Mouse (Mus musculus) embryonic facial prominence, embryonic 13.5 days (tissue): ENCODE measurements around the gene Lhb. TPM values are rescaled to one million over a fixed set of nuclear protein-coding genes. Genes with fewer than 3 reads are reported as not detected.
"Not testable (repeated sequence)": the region's sequence is repeated elsewhere in the genome, so short reads cannot be mapped to it uniquely, and the experiment has no call there.

Experiments
- ATAC-seq: fragments of 200-750 bp; cut with Nextera tagmentation; 2 replicates; pipeline ENCODE4 v1.8.0; 2017; ENCODE audit warnings: low read depth; ENCODE audit not compliant: insufficient number of reproducible peaks, insufficient read depth, low FRiP score, low TSS enrichment
- H3K27ac ChIP-seq: fragments of 300-500 bp; sonication (generic); 2 replicates; pipeline ENCODE4 v1.5.1; 2015; ENCODE audit warnings: moderate library complexity, mild to moderate bottlenecking, inconsistent platforms
- H3K27me3 ChIP-seq: fragments of 300-500 bp; sonication (generic); 2 replicates; pipeline ENCODE4 v1.6.1; 2015; ENCODE audit warnings: mild to moderate bottlenecking, inconsistent platforms
- H3K36me3 ChIP-seq: fragments of 300-500 bp; sonication (generic); 2 replicates; pipeline ENCODE4 v1.6.1; 2015; ENCODE audit warnings: mild to moderate bottlenecking, inconsistent platforms
- H3K4me1 ChIP-seq: fragments of 300-500 bp; sonication (generic); 2 replicates; pipeline ENCODE4 v1.6.1; 2015; ENCODE audit warnings: inconsistent platforms
- H3K4me2 ChIP-seq: fragments of 300-500 bp; sonication (generic); 2 replicates; pipeline ENCODE4 v1.6.1; 2015; ENCODE audit warnings: moderate library complexity, mild to moderate bottlenecking, inconsistent platforms
- H3K4me3 ChIP-seq: fragments of 300-500 bp; sonication (generic); 2 replicates; pipeline ENCODE4 v1.5.1; 2015; ENCODE audit warnings: mild to moderate bottlenecking, inconsistent platforms
- H3K9ac ChIP-seq: fragments of 300-500 bp; sonication (generic); 2 replicates; pipeline ENCODE4 v1.6.1; 2015; ENCODE audit warnings: mild to moderate bottlenecking, inconsistent platforms
- H3K9me3 ChIP-seq: fragments of 300-500 bp; sonication (generic); 2 replicates; pipeline ENCODE4 v1.6.1; 2016; ENCODE audit warnings: inconsistent platforms
- WGBS: fragments of 180-500 bp; shearing (Covaris S2); methylation state at CpG from one replicate; pipeline ENCODE4 v1.1.7; 2015; ENCODE audit warnings: mixed read lengths; 5-methylcytosine and 5-hydroxymethylcytosine counted together
- polyA plus RNA-seq: library from polyadenylated mRNA; unstranded; fragments of >200 nt; fragmentation: Nextera tagmentation; extraction: Ambion mirVana; gene quantifications from 2 replicates; pipeline ENCODE4 v1.2.1, GENCODE M21; 2015

Gene Lhb
- polyA plus RNA-seq, 1 experiment from 2014 or later, result 1.2 TPM

DNA sequence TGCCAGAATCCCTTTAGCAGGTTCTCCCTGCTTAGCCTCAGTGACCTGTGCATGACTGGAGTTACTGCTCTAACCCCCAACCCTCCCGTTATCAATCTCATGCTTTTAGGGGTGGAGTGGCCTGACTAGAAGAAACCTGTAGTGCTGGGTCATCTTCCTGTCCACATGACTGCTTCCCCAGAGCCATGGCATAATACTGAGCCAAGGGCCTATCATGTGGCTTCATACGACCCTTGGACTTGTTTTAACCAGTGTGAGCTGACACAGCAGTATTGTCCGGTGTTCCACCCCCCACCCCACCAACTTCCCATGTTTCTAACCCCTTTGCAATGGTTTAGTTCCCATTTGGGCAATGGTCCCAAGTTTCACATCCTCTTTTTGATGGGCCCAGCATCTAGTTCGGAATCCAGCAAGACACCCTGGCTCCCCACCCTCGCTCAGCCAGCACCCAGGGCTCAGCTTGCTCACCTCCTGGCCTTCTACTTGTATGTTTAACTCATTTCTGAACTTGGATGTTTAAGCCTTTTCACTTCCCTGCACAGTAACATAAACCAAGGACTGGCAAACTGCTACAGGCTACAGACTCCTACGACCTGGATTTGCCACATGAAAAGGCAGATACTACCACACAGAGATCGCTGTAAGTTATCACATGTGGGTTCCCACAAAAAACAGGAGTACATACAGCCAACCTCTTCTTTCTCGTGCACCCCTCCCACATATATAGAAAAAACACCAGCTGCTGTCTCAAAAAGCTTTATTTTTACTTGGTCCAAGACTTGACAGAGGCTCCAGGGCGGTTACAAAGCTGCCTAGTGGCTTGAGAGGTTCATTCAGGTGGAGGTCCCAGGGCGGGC lies 36.8 kb downstream of the Lhb start:
- peaks cover 41% of the 10 kb centered on the region for H3K4me1 ChIP-seq
- H3K4me3 ChIP-seq, result peak overlapping the region; percentile 80
- H3K27ac ChIP-seq, result peak overlapping the region; percentile 44; the same call in 1 of the 2 replicates
- 58% methylated on average over 10 of the region's 10 CpGs for WGBS
- H3K27me3 ChIP-seq, result no peaks in the 10 kb centered on the region
- H3K9me3 ChIP-seq, result no peaks in the 10 kb centered on the region
- H3K9ac ChIP-seq, result peak overlapping the region; percentile 93
- ATAC-seq, result no peak
- peaks cover 66% of the 10 kb centered on the region for H3K36me3 ChIP-seq
- H3K4me2 ChIP-seq, result peak overlapping the region; percentile 84

DNA sequence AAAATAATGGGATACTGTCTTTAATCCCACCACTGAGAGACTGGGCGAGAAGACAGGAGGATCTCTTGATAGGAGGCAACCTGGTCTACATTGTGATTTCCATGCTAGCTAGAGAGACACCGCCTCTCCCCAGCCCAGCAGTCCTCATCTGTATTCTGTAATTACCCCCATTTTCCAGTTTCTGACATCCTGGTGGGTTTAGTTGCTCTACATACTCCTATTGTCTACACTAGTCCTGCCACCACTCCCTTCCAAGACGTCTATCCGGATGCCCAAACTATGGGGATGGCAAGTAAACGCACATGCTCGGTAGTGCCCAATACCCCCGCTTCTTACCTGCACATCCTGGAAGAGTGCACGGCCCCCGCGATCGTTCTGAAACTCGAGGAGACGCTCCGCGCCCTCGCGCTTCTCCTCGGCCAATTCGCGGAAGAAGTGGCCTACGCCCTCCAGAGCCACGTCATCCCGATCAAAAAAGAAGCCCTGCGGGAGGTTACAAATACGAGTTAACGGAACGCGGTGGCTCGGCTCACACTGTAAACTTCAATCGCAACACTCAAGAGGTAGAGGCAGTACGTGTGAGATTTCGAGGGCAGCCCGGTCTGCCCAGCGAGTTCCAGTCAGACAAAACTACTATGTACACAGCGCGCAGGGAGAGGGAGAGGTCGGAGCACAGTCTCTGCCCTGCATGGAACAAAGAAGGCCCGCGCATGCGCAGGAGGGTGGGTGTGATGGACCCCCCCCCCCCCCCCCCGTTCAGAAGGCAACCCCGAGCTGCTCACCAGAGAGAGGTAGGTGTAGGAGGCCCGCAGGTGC lies 38.3 kb downstream of the Lhb start:
- Histone ChIP-seq H3K36me3 (peaks cover 65% of the 10 kb centered on the region), H3K9ac (peak overlapping the region; percentile 93)
- ATAC-seq, result peak; percentile 58

DNA sequence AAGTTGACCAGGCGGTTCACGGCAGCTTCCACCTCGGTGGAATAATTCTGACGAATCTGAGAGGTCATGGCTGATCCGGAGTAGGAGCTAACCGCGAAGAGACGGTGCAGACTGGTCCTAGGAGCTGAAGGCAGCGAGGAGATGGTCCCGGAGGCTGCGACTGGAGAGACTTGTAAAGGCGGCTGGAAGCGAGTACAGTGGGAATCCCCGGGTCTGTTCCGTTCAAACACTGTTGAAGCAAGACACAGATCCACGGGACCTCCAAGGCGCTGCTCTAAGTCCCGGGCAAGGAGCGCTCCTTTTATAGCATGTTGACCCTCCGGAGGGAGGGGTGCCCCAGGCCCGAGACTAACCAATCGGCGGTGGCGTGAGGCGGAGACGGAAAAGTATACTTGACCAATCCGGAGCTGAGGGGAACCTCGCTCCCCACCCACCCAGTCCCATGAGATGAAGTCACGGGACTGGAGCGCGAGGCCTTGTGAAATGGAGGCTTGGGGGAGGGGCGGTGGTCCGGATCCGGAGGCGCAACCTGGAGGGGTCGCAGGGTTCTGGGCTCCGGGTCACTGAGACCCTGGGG lies 39.0 kb downstream of the Lhb start, which contains the start of gene Ftl1:
Gene Ftl1, minus strand, starts transcription at position 321 of the 577 bp plus-strand sequence.
- H3K9me3 ChIP-seq, result not testable (repeated sequence)
- WGBS, result under 1% methylated on average over 29 of the region's 37 CpGs

More for the DNA sequence above, 38.3 kb downstream of the Lhb start:
- H3K9me3 ChIP-seq, result no peaks in the 10 kb centered on the region
- no peaks in the 10 kb centered on the region for H3K27me3 ChIP-seq
- peak overlapping the region; percentile 96 for H3K27ac ChIP-seq
- peak overlapping the region; percentile 84 for H3K4me2 ChIP-seq
- peaks cover 41% of the 10 kb centered on the region for H3K4me1 ChIP-seq
- H3K4me3 ChIP-seq, result peak overlapping the region; percentile 80
- under 1% methylated on average over 43 of the region's 43 CpGs for WGBS

DNA sequence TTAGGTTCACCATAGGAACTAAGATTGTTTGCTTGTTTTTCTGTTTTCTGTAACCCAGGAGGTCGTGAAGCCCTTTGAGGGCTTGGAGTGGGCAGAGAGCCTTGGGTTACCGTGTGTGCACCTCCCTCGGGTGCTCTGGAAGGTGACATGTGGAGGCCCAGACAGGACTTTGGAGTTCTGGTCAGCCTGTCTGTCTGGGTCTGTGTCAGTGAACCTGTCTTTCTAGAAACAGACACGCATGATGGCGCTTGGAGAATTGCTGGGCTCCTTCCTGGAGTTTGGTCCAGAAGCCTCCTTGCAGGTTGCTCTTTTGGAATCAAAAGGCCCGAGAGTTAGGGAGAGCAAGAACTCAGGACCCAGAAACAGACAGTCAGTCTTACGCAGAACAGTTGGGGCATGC lies 39.8 kb downstream of the Lhb start:
- Histone ChIP-seq H3K4me2 (peak overlapping the region; percentile 62), H3K27me3 (no peaks in the 10 kb centered on the region), H3K9me3 (no peaks in the 10 kb centered on the region), H3K4me1 (peaks cover 47% of the 10 kb centered on the region), H3K36me3 (peaks cover 65% of the 10 kb centered on the region), H3K27ac (peak overlapping the region; percentile 96), H3K9ac (peak overlapping the region; percentile 52), H3K4me3 (peak overlapping the region; percentile 80)
- WGBS, result 76% methylated on average over 7 of the region's 7 CpGs
- ATAC-seq, result no peak

More for the DNA sequence above, 39.0 kb downstream of the Lhb start, which contains the start of gene Ftl1:
- not testable (repeated sequence) for H3K27me3 ChIP-seq
- Histone ChIP-seq H3K4me3 (peak within 1 kb of the TSS; percentile 80), H3K4me2 (peak within 1 kb of the TSS; percentile 84), H3K4me1 (peaks cover 41% of the 10 kb centered on the region), H3K9ac (peak within 1 kb of the TSS; percentile 93), H3K27ac (peak within 1 kb of the TSS; percentile 96), H3K36me3 (peaks cover 65% of the 10 kb centered on the region)
- peak; percentile 94 for ATAC-seq

DNA sequence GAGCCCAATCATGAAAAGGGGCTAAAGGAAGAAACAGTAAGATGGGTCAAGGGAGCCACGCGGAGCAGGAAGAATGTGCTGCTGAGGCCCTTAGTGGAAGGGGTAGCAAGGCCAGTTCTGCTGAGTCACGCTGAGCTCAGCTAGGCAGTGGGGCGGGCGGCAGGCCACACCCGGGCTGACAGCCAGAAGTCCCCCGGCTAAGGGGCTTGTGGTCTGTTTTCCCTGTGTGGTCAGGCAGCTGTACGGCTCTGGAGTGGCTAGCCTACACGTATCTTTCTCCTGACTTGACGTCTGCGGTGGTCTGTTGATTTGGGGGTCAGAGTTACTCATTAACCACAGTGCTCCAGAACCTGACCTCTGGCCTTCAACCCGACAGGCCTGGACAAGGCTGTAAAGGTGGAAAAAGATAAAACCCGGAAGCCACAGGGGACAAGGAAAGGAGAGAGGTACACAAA lies 40.3 kb downstream of the Lhb start:
- H3K4me2 ChIP-seq, result peak overlapping the region; percentile 62

DNA sequence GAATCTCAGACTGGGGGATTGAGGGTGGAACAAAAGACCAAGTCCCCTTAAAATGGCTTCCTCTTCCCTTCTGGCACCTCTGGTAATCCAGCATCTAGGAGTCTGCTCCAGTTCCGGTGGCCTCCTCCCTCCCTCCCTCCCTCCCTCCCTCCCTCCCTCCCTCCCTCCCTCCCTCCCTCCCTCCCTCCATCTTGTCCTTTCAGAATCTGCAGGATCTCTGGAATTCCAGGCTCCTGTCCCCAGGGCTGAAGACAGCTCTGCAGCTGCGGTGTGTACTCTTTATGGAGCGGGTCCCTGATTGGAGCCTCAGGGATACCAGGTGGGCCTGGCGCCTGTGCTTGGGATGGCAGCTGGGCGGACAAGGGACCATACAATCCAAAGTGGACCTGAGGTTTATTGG lies 40.7 kb downstream of the Lhb start:
- no peaks in the 10 kb centered on the region for H3K9me3 ChIP-seq
- H3K27me3 ChIP-seq, result no peaks in the 10 kb centered on the region
- ATAC-seq, result no peak
- peak overlapping the region; percentile 96 for H3K27ac ChIP-seq
- H3K4me1 ChIP-seq, result peaks cover 53% of the 10 kb centered on the region
- H3K4me3 ChIP-seq, result no peak overlapping the region
- H3K36me3 ChIP-seq, result peaks cover 58% of the 10 kb centered on the region
- 44% methylated on average over 5 of the region's 5 CpGs for WGBS
- no peak overlapping the region for H3K9ac ChIP-seq
- no peak overlapping the region for H3K4me2 ChIP-seq

More for the DNA sequence above, 40.3 kb downstream of the Lhb start:
- Histone ChIP-seq H3K36me3 (peaks cover 62% of the 10 kb centered on the region), H3K27ac (peak overlapping the region; percentile 96), H3K4me3 (peak overlapping the region; percentile 80), H3K27me3 (no peaks in the 10 kb centered on the region), H3K9ac (peak overlapping the region; percentile 52), H3K4me1 (peaks cover 52% of the 10 kb centered on the region), H3K9me3 (no peaks in the 10 kb centered on the region)
- 0 out of 2 replicates have a peak, but pooled peaks have one; percentile 12 for ATAC-seq
- 25% methylated on average over 13 of the region's 13 CpGs for WGBS

DNA sequence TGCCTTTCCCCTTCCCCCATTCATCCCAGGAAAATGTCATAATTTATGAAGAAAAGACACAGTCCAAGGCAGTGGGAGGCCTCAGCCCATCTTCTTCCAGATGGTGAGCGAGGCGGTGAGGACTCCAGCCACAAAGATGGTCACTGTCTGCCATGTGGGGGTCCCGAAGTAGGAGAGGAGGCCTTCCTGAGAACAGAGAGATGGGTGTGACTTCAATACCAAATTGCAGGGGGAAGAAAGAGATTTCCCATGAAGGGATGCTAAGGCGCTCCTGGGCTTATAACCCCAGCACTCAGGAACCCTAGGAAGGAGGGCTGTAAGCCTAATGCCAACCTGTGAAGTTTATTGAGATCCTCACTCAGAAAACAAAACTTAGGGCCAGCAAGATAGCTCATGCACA lies 41.2 kb downstream of the Lhb start:
- H3K4me2 ChIP-seq, result no peak overlapping the region
- no peak overlapping the region for H3K4me3 ChIP-seq
- 89% methylated on average over 4 of the region's 4 CpGs for WGBS
- peaks cover 55% of the 10 kb centered on the region for H3K36me3 ChIP-seq
- H3K27ac ChIP-seq, result peak overlapping the region; percentile 29; the same call in 1 of the 2 replicates
- no peaks in the 10 kb centered on the region for H3K9me3 ChIP-seq
- H3K9ac ChIP-seq, result no peak overlapping the region
- peaks cover 52% of the 10 kb centered on the region for H3K4me1 ChIP-seq
- ATAC-seq, result no peak
- H3K27me3 ChIP-seq, result no peaks in the 10 kb centered on the region

DNA sequence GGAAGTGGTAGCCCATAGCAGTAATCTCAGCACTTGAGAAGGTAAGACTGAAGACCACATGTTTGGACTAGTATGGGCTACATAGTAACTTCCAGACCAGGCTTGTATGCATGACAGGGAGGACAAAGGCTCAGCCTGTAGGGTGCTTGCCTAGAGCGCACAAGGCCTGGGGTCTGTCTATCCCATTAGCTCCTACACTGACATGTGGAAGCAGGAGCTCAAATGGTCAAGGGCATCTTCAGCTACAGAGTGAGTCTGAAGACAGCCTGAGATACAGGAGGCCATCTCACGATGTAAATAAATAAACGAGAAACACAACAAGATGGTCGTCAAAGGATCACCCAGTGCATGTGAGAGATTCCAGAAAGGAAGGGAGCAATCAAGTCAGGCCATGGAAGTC lies 41.7 kb downstream of the Lhb start:
- no peaks in the 10 kb centered on the region for H3K27me3 ChIP-seq
- WGBS, result 81% methylated on average over 4 of the region's 4 CpGs
- no peak overlapping the region for H3K4me3 ChIP-seq
- no peak overlapping the region for H3K4me2 ChIP-seq
- no peak overlapping the region for H3K9ac ChIP-seq
- no peak for ATAC-seq
- no peak overlapping the region for H3K27ac ChIP-seq
- H3K36me3 ChIP-seq, result peaks cover 49% of the 10 kb centered on the region
- H3K4me1 ChIP-seq, result peaks cover 46% of the 10 kb centered on the region
- H3K9me3 ChIP-seq, result no peaks in the 10 kb centered on the region

DNA sequence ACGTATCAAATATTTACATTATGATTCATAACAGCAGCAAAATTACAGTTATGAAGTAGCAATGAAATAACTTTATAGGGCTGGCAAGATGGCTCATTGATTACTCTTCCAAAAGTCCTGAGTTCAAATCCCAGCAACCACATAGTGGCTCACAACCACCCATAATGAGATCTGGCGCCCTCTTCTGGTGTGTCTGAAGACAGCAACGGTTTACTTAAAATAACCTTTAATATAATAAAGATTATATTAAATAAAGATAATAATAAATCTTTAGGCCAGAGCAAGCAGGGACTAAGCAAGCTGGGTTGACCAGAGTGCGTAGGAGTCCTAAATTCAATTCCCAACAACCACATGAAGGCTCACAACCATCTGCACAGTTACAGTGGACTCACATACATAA lies 42.2 kb downstream of the Lhb start:
- peaks cover 41% of the 10 kb centered on the region for H3K4me1 ChIP-seq
- H3K27ac ChIP-seq, H3K9ac ChIP-seq, H3K9me3 ChIP-seq, H3K4me3 ChIP-seq, ATAC-seq, H3K4me2 ChIP-seq, H3K27me3 ChIP-seq: not testable (repeated sequence)
- peaks cover 44% of the 10 kb centered on the region for H3K36me3 ChIP-seq
- WGBS, result 78% methylated on average over 4 of the region's 4 CpGs

DNA sequence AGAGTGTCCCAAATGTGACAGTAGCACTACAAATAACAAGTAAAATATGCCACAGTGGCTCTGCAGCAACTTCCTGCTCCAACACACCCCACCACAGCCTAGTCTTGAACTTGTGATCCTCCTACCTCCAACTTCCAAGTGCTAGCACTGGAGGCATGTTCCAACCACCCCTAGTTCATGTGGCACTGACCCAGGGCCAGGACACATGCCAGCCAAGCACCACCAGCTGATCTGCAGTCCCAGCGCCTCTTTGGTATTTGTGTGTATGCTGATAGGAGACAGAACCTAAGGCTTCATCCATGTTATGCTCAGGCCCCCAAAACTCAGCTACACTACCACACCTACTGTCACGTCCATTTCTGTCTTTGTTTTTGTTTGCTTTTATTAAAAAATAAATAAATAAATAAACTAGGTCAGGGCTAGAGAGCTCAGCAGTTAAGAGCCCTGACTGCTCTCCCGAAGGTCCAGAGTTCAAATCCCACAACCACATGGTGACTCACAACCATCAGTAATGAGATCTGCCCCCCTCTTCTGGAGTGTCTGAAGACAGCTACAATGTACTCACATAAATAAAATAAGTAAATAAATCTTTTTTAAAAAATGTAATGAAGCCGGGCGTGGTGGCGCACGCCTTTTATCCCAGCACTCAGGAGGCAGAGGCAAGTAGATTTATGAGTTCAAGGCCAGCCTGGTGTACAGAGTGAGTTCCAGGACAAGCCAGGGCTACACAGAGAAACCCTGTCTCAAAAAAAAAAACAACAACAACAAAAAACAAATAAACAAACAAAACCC lies 43.6 kb downstream of the Lhb start:
- peaks cover 37% of the 10 kb centered on the region for H3K36me3 ChIP-seq
- 94% methylated on average over 7 of the region's 7 CpGs for WGBS
- no peak for ATAC-seq
- H3K27ac ChIP-seq, result no peak overlapping the region
- H3K4me1 ChIP-seq, result peaks cover 34% of the 10 kb centered on the region
- H3K27me3 ChIP-seq, result no peaks in the 10 kb centered on the region
- H3K4me3 ChIP-seq, result no peak overlapping the region
- no peaks in the 10 kb centered on the region for H3K9me3 ChIP-seq
- no peak overlapping the region for H3K9ac ChIP-seq
- no peak overlapping the region for H3K4me2 ChIP-seq
